Mouse (Mus musculus): ENCODE data around the gene Galnt14. TPM values are rescaled to one million over a fixed set of nuclear protein-coding genes. Genes with fewer than 3 reads are reported as not detected.

Gene Galnt14
- total RNA-seq, 2 experiments from 2014 or later = 0.89 to 1.3 TPM

DNA sequence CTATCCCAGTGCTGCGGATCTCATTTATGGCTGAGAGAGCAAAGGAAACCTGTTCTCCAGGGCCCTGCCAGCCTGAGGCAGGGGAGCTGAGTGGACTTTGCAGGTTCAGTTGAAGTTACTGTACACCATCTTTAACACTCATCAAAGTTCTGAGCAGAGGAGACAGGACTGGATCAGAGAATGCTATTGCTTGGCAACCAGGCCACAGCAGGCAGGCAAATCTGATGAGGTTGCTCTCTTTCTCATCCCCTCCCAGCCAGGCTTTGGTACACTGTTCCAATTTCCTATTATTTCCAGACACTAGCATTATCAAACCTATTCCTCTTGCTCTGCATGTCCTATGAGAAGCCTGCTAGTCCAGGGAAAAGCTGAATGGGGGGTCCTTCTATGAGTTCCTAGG is 41.3 kb downstream of the Galnt14 start:
- no peak for DNase-seq

DNA sequence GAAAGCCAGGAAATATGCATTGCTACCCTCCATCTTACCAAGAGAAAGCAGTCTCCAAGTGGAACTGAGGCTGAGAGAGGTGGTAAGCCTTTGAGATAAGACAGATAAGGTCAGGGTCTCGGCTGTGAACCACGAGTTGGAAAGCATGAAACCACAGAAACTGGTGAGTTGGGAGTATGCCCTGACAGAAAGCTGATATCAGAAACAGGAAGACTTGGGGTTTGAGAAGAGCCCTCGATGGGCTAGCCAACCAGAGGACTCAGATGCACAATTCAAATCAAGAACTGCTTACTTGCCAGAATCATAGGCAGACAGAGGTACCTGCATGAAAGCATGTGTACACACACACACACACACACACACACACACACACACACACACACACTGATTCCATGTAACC is 47.0 kb downstream of the Galnt14 start:
- DNase-seq = no peak

DNA sequence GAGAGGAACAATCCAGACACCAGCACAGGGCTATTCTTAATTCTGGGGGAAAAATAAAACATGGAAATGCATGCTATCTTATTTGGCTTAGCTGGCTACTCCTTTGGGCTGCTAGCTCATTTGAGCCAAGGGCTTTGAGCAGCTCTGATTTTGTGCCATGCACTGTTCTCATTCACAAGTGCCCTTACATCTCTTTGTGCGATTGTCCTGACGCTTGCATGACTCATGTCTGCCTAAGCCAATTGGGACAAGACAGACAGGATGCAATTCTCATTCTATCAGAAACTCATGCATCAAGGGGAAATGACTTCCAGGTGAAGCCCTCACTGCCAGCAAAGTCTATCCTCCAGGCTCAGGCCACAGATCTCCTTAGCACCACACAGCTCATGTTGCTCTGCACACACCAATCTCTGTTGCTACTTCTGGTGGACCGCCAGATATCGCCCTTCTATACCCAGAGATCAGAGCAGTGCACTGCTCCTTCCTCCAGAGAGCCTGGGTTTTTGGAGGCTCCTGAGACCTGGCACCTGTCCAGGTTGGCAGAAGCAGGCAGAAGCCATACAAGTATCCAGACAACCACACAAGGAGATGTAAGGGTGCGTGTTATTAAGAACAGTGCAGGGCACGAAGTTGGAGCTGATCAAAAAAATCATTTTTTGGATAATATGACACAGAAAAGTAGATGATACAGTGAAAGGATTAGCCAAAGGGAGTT is 51.4 kb downstream of the Galnt14 start:
- no peak for DNase-seq

DNA sequence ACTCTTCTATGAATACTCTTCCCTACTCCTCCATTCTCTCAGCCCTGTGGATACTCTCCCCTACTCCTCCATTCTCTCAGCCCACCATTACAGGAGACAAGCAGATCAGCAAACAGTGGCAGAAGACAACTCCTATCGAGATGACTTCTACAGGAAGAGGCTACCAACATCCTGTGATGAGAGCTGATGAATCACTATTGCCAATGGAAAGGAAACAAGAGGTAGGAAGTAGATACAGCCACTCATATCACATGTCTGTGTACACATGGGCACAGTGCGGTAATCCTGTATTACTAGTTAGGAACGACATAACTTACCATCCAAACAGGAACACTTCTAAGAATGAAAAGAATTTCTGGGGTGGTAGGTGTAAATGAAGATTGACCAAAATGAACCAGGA is 53.9 kb downstream of the Galnt14 start:
- DNase-seq = no peak

DNA sequence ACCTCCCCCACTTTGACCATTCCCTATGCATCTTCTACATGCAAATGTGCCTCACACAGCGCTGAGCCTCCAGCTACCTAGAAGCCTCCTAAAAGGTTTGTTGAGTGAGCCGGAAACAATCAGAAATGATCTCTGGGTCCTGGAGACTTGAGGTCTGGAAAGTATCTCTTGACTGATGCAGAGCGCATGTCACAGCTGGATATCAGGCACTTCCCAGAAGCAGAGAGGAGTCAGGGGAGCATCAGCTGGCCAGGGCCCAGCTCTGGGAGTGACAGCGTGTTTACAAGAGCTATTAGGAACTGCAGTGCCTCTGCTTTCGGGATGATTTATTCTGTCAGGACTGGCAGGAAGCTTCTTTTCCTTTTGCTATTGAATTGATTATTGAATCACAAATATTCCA is 56.0 kb downstream of the Galnt14 start:
- DNase-seq = no peak

DNA sequence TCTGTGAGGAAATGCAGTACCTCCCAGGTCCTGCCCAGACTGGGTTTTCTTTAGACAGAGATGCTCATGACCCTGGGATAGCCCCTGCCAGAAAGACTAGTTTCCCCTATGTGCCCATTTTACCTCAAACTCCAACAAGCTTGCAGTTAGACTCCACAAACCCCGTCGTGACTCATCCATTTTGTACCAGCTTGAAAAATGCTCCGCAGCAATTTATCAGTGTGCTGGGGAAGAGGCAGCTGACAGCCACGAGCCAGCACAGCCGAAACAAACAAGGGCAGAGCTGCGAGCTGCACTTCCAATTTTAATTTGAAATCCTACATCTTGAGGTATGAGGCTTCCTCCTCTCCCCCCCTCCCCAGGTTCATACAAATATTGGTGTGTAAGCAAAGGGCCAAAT is 60.9 kb downstream of the Galnt14 start:
- DNase-seq = peak; percentile 22 to 31

DNA sequence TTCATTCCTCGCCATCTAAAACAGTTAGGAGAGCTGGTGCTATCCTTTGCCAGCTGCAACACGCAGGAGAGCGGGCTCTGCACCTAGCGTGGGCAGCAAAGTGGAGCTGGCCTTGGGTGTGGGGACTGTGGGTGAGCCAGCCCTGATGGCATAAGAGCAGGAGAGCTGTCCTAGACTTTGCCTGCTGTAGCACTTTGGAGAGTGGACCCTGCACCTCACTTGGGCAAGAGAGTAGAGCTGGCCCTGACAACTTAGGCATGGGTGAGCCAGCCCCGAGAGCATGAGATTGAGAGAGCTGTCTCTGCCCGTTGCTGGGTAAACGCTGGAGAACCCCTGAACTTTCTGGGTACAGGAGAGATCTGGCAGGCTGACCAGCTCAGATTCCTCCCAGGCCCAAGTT is 68.6 kb downstream of the Galnt14 start:
- no peak for DNase-seq

DNA sequence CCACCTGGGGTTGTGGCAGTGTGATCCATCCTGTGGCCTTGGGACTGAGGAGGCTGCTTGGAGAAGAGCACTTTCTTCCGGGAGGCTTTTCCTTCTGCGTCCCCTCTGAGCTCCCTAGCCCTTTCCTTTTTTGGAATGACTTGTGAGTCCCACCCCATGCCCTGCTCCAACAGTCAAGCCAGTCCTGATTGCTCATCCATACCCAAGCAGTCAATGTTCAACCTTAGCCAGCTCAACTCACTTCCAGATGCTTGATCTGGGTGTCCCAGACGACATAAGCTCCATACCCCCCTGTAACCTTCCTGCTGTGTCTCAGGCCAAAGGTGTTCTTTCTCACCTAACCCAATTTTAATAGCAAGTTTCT is 70.2 kb downstream of the Galnt14 start:
- no peak for DNase-seq

DNA sequence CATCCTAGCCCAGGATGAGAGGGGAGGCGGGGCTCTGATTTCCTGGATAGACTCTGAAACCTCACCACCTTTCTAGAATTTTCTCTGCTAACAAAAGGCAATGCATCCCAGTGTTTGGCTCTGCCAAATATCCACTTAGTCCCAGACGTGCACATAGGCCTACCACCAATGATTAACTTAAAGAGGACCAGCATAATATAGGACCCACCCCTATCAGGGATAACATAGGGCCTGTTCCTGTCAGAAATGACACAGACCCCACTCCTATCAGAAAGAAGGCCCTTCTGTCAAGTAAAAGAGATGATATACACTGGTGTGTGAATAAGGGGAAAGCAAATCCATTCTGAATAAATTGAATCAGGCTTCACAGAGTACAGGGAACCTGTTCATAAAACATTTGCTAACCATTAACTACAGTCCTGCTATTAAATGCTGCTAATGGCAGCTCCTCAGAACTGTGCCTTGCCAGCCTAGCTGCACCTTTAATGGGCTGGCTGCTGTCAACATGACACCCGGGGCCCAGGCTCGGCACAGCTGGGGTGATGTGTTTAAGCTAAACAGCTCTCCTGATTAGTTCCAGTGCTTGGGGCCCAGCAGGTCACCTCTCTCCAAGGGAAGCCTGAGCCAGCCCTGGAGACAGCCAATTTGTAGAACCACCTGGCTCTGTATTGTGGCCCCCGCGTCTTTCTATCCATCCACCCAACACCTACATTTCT is 70.7 kb downstream of the Galnt14 start:
- DNase-seq = no peak

DNA sequence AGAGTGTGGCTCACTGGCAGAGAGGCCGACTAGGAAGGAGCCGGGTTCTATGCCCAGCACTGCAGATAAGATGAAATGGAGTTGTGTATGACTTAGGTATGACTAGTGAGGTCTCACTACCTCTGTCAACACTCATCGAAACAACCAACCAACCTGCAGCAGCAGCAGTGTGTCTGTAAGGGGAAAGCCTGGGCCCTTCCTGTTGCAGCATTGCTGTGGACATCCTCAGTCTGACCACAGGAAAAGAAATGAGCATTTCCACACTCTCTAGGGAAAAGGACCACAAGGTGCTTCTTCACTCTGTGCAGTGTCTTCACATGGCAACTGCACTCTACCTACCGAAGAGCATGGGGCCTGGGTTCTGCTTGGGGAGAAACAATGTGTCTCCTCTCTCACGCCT is 73.3 kb downstream of the Galnt14 start:
- no peak for DNase-seq

DNA sequence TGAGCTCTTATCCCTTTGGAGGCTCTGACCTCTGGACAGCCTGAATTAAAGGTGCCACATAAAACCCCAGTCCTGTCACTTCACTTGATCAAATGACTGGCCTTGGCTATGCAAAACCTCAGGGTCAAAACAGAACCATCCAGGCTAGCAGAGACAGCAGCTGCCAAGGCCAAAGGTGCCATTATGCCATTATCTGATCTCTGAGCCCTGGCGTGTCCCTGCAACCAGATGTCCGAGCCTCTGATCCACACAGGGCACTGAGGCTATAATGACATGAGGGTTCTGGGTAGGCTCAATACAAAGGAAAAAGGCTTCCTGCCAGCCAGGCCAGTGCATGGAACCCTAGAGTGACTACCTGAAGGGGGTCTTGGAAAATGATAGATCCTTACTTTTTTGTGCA is 75.4 kb downstream of the Galnt14 start:
- DNase-seq = peak; percentile 10 to 24

DNA sequence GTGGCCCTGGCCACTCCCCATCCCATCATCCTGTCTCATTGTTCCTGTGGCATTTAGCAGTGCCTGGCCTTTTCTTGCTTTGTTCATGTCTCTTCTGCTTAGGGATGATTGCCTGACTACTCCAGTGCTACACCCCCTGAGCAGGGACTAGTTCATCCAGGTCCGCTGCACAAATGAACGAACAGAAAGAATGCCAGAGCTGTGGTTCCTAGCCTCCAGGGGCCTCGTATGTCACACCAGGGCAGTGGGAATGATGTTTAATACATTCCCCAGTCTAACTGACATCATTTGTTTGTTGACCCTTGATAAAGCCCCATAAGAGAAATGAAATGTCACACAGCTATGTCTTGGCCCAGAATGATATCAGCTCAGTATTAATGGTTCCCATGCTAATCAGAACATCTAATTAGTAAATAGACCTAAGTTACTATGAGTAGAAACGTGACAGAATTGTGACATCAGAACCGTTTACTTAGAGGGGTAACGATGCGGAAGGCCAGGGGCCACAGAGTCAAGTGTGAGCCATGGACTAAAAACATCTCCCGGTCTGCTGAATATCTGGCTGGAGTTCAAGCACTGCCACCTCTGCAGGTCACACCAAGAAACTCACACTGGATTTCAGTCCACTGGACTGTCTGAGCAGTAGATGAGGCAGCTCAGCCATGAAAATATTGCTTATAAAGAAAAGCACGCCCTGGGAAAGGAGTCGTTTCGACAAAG is 76.1 kb downstream of the Galnt14 start:
- no peak for DNase-seq

DNA sequence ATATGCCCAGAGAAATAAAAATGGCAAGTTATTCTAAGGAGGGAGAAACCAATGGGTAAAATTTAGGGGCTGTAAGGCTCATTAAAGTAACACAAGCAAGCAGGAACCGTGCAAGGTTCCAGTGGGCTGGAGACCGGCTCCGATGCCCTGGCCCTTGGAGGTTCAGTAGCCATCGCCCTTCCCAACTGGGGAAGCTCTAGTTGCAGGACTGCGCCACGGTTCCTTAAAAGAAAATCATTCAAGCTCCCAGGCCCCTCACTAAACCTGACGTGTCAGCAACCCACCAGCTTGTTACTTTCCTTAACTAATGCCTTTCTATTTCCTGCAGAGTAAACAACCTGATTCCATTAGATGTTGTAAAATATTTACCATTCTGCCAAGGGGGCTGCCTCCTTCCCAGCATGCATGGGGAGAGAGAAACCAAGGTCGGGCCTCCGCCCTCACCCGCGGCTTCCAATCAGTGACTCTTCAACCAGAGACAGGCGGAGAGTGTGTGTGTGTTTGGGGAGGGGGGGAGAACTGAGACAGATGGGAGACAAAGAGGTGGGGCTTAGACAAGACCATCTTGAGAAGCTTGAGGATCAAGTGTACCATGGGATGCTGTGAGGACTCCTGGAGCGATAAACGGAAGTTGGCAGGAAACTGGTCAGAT is 81.9 kb downstream of the Galnt14 start:
- DNase-seq = no peak

DNA sequence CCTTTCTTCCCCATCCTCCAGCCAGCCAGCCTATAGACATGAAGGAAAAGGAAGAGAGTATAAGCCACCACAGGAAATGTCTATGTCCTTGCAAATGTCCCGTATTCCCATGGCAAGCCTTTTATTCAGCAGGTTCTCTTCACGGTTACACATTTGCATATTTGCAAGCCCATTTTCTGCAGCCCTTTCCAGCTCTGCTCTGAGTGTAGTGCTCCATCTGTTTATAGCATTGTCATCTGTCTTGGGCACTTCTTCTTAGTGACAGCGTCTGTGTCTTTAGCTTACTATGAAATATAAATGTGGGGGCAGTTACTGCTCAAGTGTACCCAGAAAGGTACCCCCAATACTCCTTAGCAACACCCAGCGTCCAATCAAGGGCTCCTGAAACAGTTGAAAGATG is 83.3 kb downstream of the Galnt14 start:
- no peak for DNase-seq

DNA sequence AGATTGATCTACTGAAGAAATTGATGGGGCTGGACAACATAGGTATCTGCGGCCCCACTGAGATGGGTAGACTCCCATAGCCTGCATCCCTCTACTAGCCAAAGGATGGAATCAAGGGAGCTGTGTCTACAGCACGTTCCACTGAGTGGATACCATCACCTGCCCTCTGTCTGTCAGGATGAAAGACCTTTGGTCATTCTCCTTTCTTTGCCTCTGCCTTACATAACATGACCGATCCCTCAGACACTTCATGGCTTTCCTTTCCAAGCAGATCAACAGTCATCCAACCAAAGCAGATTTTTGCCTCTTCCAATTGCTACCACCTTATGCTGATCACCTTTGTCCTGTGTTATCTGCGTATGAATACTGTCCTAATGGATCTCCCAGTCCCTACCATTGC is 90.2 kb downstream of the Galnt14 start:
- DNase-seq = no peak

DNA sequence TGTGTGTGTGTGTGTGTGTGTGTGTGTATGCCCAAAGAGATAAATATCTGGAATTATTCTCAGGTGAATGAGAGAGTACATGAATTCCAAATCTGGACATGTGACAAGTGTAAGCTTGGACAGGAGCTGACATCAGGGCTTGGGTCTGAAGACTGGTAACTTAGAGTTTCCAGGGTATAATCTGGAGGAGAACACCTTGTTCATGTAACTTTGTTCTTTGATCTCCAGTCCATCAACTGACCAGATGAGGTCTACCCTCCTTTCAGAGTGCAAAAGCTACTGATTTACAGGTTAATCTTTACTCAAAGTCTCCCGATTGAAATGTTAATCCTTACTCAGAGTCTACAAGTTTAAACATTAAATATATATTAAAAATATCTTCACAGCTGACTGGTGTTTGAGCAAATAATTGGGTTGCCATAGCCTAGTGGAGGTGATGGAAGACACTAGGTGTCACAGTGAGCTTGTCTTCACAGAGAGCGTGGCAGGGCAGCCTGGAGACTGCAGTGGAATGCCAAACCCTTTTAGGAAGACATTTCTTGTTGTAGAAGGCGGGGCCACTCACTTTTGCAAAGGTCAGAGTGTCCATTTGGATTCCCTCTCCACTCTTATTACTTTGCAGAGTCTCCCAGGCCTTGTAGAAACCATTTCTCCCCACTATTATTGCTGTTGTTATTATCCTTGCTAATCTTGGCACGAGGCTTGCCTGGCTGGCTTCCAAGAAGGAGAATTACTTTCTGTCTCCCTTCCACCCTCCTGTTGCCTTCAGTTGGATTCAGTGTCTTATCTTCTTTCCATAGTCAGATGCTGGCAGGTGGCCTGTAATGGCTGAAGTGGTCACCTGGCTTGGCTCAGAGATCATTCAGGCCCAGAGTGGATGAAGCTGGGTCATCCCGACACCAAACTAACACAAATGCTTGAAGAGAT is 107.4 kb downstream of the Galnt14 start:
- DNase-seq = no peak

DNA sequence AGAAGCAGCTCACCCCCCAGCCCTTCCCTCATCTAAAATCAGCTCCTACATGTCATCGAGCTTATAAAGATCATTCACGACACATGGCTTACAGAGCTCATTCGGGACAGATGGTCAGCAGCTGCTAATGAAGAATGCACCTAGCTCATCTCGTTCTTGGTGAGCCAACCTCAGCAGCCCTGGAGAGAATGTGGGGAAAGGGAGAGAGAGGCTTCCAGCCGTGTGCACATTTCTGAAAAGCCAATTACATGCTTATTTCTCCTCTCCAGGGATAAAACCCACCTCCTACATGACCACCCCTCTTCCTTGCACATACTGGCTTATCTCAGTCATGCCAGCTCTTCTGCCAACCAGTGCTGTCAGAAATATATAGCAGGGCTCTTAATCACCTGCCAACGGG is 110.3 kb downstream of the Galnt14 start:
- no peak for DNase-seq

DNA sequence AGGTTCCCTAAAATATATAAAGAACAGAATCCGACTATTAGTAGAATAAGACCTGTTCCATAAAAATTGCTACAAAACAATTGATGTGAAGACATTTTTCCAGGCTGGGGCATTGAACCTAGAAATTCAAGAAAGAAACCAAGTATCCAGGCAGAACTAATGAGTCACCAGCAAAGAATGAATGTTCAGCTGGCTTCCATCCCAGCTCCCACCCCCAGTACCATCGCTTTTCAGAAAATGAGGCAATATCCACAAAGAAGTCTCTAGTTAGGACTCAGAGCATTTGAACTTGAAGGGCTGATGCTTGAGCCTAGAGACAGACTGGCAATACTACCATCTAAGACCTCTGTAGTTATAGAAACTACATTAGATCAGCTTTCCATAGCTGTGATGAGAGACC is 118.2 kb downstream of the Galnt14 start:
- peak in 1 of 2 experiments; percentile 16 for DNase-seq

DNA sequence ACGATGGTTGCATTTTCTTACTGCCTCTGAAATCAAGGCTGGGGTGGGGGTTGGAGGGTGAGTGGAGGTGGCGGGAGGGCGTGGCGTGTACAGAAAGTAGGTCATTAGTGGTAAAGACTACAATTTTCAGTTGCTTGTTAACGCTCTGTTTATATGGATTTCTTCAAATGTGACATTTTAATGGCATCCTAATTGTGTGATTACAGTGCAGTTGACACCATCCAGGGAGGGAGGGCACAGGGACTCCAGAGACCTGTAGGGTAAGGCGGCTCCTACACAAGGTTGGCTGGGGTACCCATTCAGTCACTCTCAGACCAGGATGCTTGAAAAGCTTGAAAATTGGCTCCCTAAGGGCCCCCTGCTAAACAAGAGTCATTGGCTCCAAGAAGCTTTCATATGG is 122.7 kb downstream of the Galnt14 start:
- DNase-seq = no peak

DNA sequence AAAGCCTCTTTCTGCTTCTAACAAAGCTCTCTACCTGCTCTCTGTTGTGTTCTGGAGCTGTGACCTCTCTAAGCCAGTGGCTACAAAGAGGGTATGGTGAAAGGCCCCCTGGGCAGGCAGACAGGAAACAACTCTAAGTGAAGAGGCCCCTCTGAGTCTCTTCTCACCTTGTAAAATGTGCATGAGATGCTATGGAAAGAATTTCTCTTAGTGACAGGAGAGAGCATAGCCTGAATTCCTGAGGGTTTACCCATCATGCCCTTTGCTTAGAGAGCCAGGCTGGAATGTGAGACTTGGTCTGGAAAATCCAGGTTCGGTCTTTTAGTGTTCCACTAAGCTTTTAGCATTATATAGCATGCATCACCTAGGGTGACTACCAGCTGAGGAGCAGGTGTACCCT is 136.1 kb downstream of the Galnt14 start:
- no peak for DNase-seq

DNA sequence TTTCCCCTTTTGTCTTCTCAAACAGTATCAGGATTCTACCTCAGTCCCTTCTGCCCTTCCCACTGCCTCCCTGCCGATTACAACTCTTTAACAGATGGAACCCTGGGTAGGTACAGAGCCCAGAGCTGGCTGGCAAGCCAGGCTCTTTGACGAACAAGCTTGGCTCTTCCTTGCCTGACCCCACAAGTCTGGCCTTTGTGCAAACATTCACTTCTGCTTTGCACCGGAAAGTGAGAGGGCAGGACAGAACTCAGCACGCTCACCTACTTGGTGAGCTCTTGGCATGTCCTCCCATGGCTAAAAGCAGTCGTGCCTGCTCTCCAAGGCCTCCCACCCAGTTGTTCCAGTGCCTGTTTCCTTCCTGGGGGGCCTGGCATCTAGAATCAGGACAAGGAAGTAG is 137.4 kb downstream of the Galnt14 start:
- no peak for DNase-seq

DNA sequence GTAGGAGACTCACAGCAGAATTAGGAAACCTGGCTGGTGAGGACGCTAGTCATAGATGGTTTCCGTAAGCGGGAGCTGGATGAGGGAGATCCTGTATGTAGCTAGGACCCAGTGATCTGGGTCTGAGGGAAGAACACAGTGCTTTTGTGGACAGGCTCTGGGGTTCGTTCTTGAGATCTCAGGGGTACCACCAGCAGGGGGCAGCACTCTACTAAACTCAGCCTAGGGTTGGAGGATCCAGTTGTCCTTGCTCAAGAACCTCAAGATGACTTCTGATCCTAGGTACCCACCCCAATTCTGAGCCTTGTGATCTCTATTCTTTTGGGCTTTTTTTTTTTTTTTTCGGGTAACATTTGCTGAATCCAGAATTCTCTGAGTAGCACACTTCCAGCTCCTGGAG is 137.8 kb downstream of the Galnt14 start:
- DNase-seq = peak; percentile 74 to 86

Measured in adrenal gland, postnatal 36 days (tissue).